Mouse (Mus musculus) small intestine, adult 2 months (tissue): Measurements from ENCODE around the gene Cpox. TPM values are rescaled to one million over a fixed set of nuclear protein-coding genes. Genes with fewer than 3 reads are reported as not detected.
A peak's percentile ranks its signal among the peaks of the same experiment; 100 is the strongest.

Source experiments
- H3K27ac ChIP-seq: fragments of 200-500 bp; 2 replicates; pipeline ENCODE4 v1.5.1; 2012; ENCODE audit warnings: low read depth, low read length, control low read depth, inconsistent platforms; ENCODE audit not compliant: insufficient read depth
- H3K27me3 ChIP-seq: fragments of 200-500 bp; 2 replicates; pipeline ENCODE4 v1.6.1; 2012; ENCODE audit warnings: mild to moderate bottlenecking, moderate library complexity, low read length, inconsistent platforms; ENCODE audit not compliant: control insufficient read depth, insufficient read depth
- H3K36me3 ChIP-seq: fragments of 200-500 bp; 2 replicates; pipeline ENCODE4 v1.6.1; 2012; ENCODE audit warnings: mild to moderate bottlenecking, low read length, control low read depth, inconsistent platforms; ENCODE audit not compliant: control insufficient read depth, insufficient read depth
- H3K4me1 ChIP-seq: fragments of 200-500 bp; 2 replicates; pipeline ENCODE4 v1.6.1; 2012; ENCODE audit warnings: low read length, inconsistent platforms, mixed read lengths; ENCODE audit not compliant: control insufficient read depth, insufficient read depth, insufficient read length
- H3K4me3 ChIP-seq: fragments of 200-500 bp; 2 replicates; pipeline ENCODE4 v1.5.1; 2012; ENCODE audit warnings: low read depth, mild to moderate bottlenecking, control low read depth, inconsistent platforms, low read length, moderate library complexity
- CTCF ChIP-seq: fragments of 200-500 bp; IDR thresholded peaks from 2 replicates; pipeline ENCODE4 v1.5.1; 2012; ENCODE audit warnings: low read depth, mild to moderate bottlenecking, control low read depth, inconsistent platforms, low read length, moderate library complexity, mixed read lengths; ENCODE audit not compliant: insufficient replicate concordance, insufficient read length; ENCODE audit errors: extremely low read depth
- POLR2A ChIP-seq: fragments of 200-500 bp; IDR thresholded peaks from 2 replicates; pipeline ENCODE4 v1.6.1; 2012; ENCODE audit warnings: low read depth, mild to moderate bottlenecking, control low read depth, inconsistent platforms, low read length, moderate library complexity
- WGBS: fragments of 180-500 bp; shearing (Covaris S2); methylation state at CpG from one replicate; pipeline ENCODE4 v1.1.7; 2018; 5-methylcytosine and 5-hydroxymethylcytosine counted together
- polyA plus RNA-seq: library from polyadenylated mRNA; depleted of rRNA; stranded (reverse); fragments of >200 nt; gene quantifications from 2 replicates; pipeline ENCODE4 v1.2.3, GENCODE M21; 2012

The Cpox gene
- polyA plus RNA-seq, 1 experiment, result 12.0 TPM

GRCm38 (mm10) chr16:58726680-58727476, 56.8 kb downstream of the Cpox start:
- 59% methylated on average over 11 of the region's 11 CpGs for WGBS
- no peak for TF ChIP-seq CTCF
- no peak for TF ChIP-seq POLR2A
- Histone ChIP-seq H3K4me1 (no peaks in the 10 kb centered on the region), H3K36me3 (peaks cover 12% of the 10 kb centered on the region), H3K27ac (no peak overlapping the region), H3K27me3 (no peaks in the 10 kb centered on the region), H3K4me3 (no peak overlapping the region)

GRCm38 (mm10) chr16:58727477-58728131, 57.5 kb downstream of the Cpox start, which contains the start of gene Cldnd1:
TSS of gene Cldnd1 (plus strand) at chr16:58727910.
- peaks cover 18% of the 10 kb centered on the region for H3K36me3 ChIP-seq
- no peaks in the 10 kb centered on the region for H3K27me3 ChIP-seq
- peak within 1 kb of the TSS; percentile 65 for H3K4me3 ChIP-seq
- TF ChIP-seq POLR2A (peak; percentile 65; the same call in 1 of the 2 replicates), CTCF (no peak)
- H3K4me1 ChIP-seq, result no peaks in the 10 kb centered on the region
- 1% methylated on average over 34 of the region's 35 CpGs for WGBS
- H3K27ac ChIP-seq, result peak within 1 kb of the TSS; percentile 50; the same call in 1 of the 2 replicates

GRCm38 (mm10) chr16:58728176-58728671, 58.1 kb downstream of the Cpox start:
- Histone ChIP-seq H3K27me3 (no peaks in the 10 kb centered on the region), H3K27ac (peak overlapping the region; percentile 50; the same call in 1 of the 2 replicates), H3K36me3 (peaks cover 21% of the 10 kb centered on the region), H3K4me3 (peak overlapping the region; percentile 65), H3K4me1 (no peaks in the 10 kb centered on the region)
- WGBS, result under 1% methylated on average over 31 of the region's 31 CpGs
- TF ChIP-seq POLR2A (no peak), CTCF (no peak)

GRCm38 (mm10) chr16:58738205-58738604, 68.1 kb downstream of the Cpox start:
- Histone ChIP-seq H3K27ac (no peak overlapping the region), H3K36me3 (peaks cover 14% of the 10 kb centered on the region), H3K27me3 (no peaks in the 10 kb centered on the region), H3K4me3 (no peak overlapping the region), H3K4me1 (no peaks in the 10 kb centered on the region)
- TF ChIP-seq CTCF (no peak), POLR2A (no peak)
- WGBS, result 81% methylated on average over 4 of the region's 4 CpGs

- TF ChIP-seq POLR2A (no peak), CTCF (no peak)
- H3K27ac ChIP-seq, result no peak overlapping the region
- WGBS, result 94% methylated on average over 1 of the region's 1 CpGs
- H3K36me3 ChIP-seq, result peaks cover 11% of the 10 kb centered on the region
- no peak overlapping the region for H3K4me3 ChIP-seq
- H3K27me3 ChIP-seq, result no peaks in the 10 kb centered on the region
- no peaks in the 10 kb centered on the region for H3K4me1 ChIP-seq
Measured at GRCm38 (mm10) chr16:58738800-58739199, 68.7 kb downstream of the Cpox start.

GRCm38 (mm10) chr16:58740751-58741150, 70.7 kb downstream of the Cpox start:
- 93% methylated on average over 5 of the region's 5 CpGs for WGBS
- H3K27ac ChIP-seq, result no peak overlapping the region
- no peaks in the 10 kb centered on the region for H3K4me1 ChIP-seq
- no peak overlapping the region for H3K4me3 ChIP-seq
- TF ChIP-seq CTCF, result no peak
- no peak for TF ChIP-seq POLR2A
- no peaks in the 10 kb centered on the region for H3K27me3 ChIP-seq
- H3K36me3 ChIP-seq, result peaks cover 3% of the 10 kb centered on the region; the same call in 1 of the 2 replicates

GRCm38 (mm10) chr16:58746715-58747114, 76.6 kb downstream of the Cpox start:
- H3K4me1 ChIP-seq, result no peaks in the 10 kb centered on the region
- H3K36me3 ChIP-seq, result peaks cover 2% of the 10 kb centered on the region; the same call in 1 of the 2 replicates
- TF ChIP-seq POLR2A (no peak), CTCF (no peak)
- 66% methylated on average over 4 of the region's 4 CpGs for WGBS
- no peak overlapping the region for H3K4me3 ChIP-seq
- no peaks in the 10 kb centered on the region for H3K27me3 ChIP-seq
- H3K27ac ChIP-seq, result no peak overlapping the region
